Mouse (Mus musculus): ENCODE data around the gene Hhat.

GRCm38 (mm10) chr1:192543686-192544085 is 227.3 kb downstream of the Hhat start:
- TF ChIP-seq CTCF (IDR thresholded peaks at IDR 0.05; ENCODE audit: low read depth, low read length) (no peak), POLR2A (IDR thresholded peaks at IDR 0.05; ENCODE audit: insufficient read depth, low read length) (no peak), EP300 (IDR thresholded peaks at IDR 0.05; ENCODE audit: insufficient read depth, low read depth, low read length) (no peak)

Data from ES-Bruce4 (cell line).